Mouse (Mus musculus): ENCODE results near the gene Gsc2. TPM values are rescaled to one million over a fixed set of nuclear protein-coding genes. Genes with fewer than 3 reads are reported as not detected.

The Gsc2 gene
- polyA plus RNA-seq, 1 experiment from 2014 or later = not detected

GRCm38 (mm10) chr16:17929211-17929610 is 14.4 kb upstream of the Gsc2 start:
- 0 out of 2 replicates have a peak, but pooled peaks have one; percentile 14 for ATAC-seq (ENCODE audit: insufficient number of reproducible peaks, low FRiP score, low TSS enrichment, low read depth)
- H3K4me2 ChIP-seq (ENCODE audit: low read depth, severe bottlenecking) = peak overlapping the region; percentile 95; the same call in 1 of the 2 replicates

DNA sequence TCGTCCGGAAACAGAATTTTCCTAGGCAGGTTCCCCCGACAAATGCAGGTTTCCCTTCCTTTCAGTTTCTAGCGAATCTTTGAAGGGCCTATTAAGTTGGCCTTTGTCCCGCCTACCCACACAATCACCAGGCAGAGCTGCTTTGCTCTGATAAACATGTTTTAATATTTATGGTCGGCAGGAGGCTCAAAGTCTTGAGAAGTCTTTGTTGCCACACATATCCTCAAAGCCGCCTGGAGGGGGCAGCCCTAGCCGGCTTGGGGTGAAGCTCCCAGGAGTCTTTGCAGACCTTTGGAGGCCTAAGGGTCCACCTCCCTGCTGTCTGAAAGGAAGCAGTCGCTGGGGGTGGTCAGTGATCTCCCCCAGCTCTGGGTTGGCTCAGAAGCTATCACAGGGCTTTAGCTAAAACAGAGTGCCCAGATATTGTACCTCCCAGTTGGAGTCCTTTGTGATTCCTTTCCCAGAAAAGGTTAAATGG is 13.8 kb upstream of the Gsc2 start:
- H3K4me3 ChIP-seq (ENCODE audit: low read depth, low read length) = peak overlapping the region; percentile 85
- peaks cover 2% of the 10 kb centered on the region; the same call in 1 of the 2 replicates for H3K36me3 ChIP-seq (ENCODE audit: control insufficient read depth, insufficient read depth, low read length)
- ATAC-seq (ENCODE audit: insufficient number of reproducible peaks, low FRiP score, low TSS enrichment, low read depth) (peak; percentile 49), DNase-seq (ENCODE audit: low spot score) (peak; percentile 83)
- H3K27me3 ChIP-seq (ENCODE audit: control insufficient read depth, insufficient read depth, low read length) = no peaks in the 10 kb centered on the region
- H3K9ac ChIP-seq (ENCODE audit: low read length) = peak overlapping the region; percentile 70
- no peaks in the 10 kb centered on the region for H3K9me3 ChIP-seq (ENCODE audit: control insufficient read depth, low read length)
- H3K4me1 ChIP-seq (ENCODE audit: control insufficient read depth, insufficient read depth, low read length) = peaks cover 7% of the 10 kb centered on the region
- WGBS = under 1% methylated on average over 9 of the region's 9 CpGs
- H3K27ac ChIP-seq (replicated peaks; ENCODE audit: low read depth, low read length) = peak overlapping the region; percentile 62; the same call in 1 of the 2 replicates
- H3K4me2 ChIP-seq (ENCODE audit: low read depth, severe bottlenecking) = peak overlapping the region; percentile 95

More at GRCm38 (mm10) chr16:17929211-17929610, 14.4 kb upstream of the Gsc2 start:
- Histone ChIP-seq H3K9me3 (ENCODE audit: control insufficient read depth, low read length) (no peaks in the 10 kb centered on the region), H3K4me3 (ENCODE audit: low read depth, low read length) (no peak overlapping the region), H3K4me1 (ENCODE audit: control insufficient read depth, insufficient read depth, low read length) (peaks cover 7% of the 10 kb centered on the region), H3K27ac (replicated peaks; ENCODE audit: low read depth, low read length) (no peak overlapping the region), H3K36me3 (ENCODE audit: control insufficient read depth, insufficient read depth, low read length) (peaks cover 2% of the 10 kb centered on the region; the same call in 1 of the 2 replicates), H3K27me3 (ENCODE audit: control insufficient read depth, insufficient read depth, low read length) (no peaks in the 10 kb centered on the region), H3K9ac (ENCODE audit: low read length) (0 out of 2 replicates have a peak overlapping the region, but pooled peaks have one; percentile 17)
- no peak for DNase-seq (ENCODE audit: low spot score)
- 28% methylated on average over 2 of the region's 2 CpGs for WGBS

- peaks cover 7% of the 10 kb centered on the region for H3K4me1 ChIP-seq (ENCODE audit: control insufficient read depth, insufficient read depth, low read length)
- DNase-seq (ENCODE audit: low spot score) = peak; percentile 86
- H3K9ac ChIP-seq (ENCODE audit: low read length) = peak within 1 kb of the TSS; percentile 70
- no peaks in the 10 kb centered on the region for H3K27me3 ChIP-seq (ENCODE audit: control insufficient read depth, insufficient read depth, low read length)
- H3K27ac ChIP-seq (replicated peaks; ENCODE audit: low read depth, low read length) = peak within 1 kb of the TSS; percentile 62; the same call in 1 of the 2 replicates
- under 1% methylated on average over 47 of the region's 47 CpGs for WGBS
- H3K9me3 ChIP-seq (ENCODE audit: control insufficient read depth, low read length) = no peaks in the 10 kb centered on the region
- H3K4me2 ChIP-seq (ENCODE audit: low read depth, severe bottlenecking) = peak within 1 kb of the TSS; percentile 95
- peaks cover 5% of the 10 kb centered on the region for H3K36me3 ChIP-seq (ENCODE audit: control insufficient read depth, insufficient read depth, low read length)
- peak; percentile 61 for ATAC-seq (ENCODE audit: insufficient number of reproducible peaks, low FRiP score, low TSS enrichment, low read depth)
- peak within 1 kb of the TSS; percentile 85 for H3K4me3 ChIP-seq (ENCODE audit: low read depth, low read length)
These were observed 13.3 kb upstream of the Gsc2 start, which contains the start of gene Slc25a1 for GRCm38 (mm10) chr16:17928087-17928580. Gene Slc25a1, minus strand, starts transcription at chr16:17928219.

GRCm38 (mm10) chr16:17927351-17928082 is 12.7 kb upstream of the Gsc2 start:
- Histone ChIP-seq H3K4me2 (ENCODE audit: low read depth, severe bottlenecking) (peak overlapping the region; percentile 95), H3K27me3 (ENCODE audit: control insufficient read depth, insufficient read depth, low read length) (no peaks in the 10 kb centered on the region), H3K4me1 (ENCODE audit: control insufficient read depth, insufficient read depth, low read length) (peaks cover 12% of the 10 kb centered on the region), H3K9ac (ENCODE audit: low read length) (peak overlapping the region; percentile 70), H3K36me3 (ENCODE audit: control insufficient read depth, insufficient read depth, low read length) (peaks cover 5% of the 10 kb centered on the region), H3K27ac (replicated peaks; ENCODE audit: low read depth, low read length) (peak overlapping the region; percentile 62; the same call in 1 of the 2 replicates), H3K4me3 (ENCODE audit: low read depth, low read length) (peak overlapping the region; percentile 85), H3K9me3 (ENCODE audit: control insufficient read depth, low read length) (no peaks in the 10 kb centered on the region)
- WGBS = under 1% methylated on average over 72 of the region's 72 CpGs
- peak; percentile 39 for DNase-seq (ENCODE audit: low spot score)
- peak; percentile 64 for ATAC-seq (ENCODE audit: insufficient number of reproducible peaks, low FRiP score, low TSS enrichment, low read depth)

DNA sequence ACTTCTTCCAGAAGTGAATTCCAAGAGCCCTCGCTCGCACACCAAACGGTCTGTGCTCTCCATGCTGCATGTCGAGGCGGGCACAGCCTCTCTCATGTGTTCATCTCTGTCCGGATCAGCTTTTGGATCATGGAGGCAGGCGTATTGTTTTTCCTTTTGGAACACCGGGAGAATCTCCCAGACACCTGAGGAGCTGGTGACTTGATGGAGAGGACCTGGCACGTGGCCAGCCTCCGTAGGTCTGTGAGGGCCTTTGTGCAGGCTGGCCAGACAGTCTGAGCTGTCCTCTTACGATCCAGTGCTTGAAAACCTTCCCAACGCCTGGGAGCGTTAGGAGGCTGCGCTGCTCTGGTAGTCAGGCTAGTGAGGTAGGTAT is 7.3 kb upstream of the Gsc2 start:
- H3K4me2 ChIP-seq (ENCODE audit: low read depth, severe bottlenecking) = peak overlapping the region; percentile 96
- no peaks in the 10 kb centered on the region for H3K9me3 ChIP-seq (ENCODE audit: control insufficient read depth, low read length)
- ATAC-seq (ENCODE audit: insufficient number of reproducible peaks, low FRiP score, low TSS enrichment, low read depth) (0 out of 2 replicates have a peak, but pooled peaks have one; percentile 15), DNase-seq (ENCODE audit: low spot score) (no peak)
- H3K4me1 ChIP-seq (ENCODE audit: control insufficient read depth, insufficient read depth, low read length) = peaks cover 14% of the 10 kb centered on the region
- peak overlapping the region; percentile 86 for H3K4me3 ChIP-seq (ENCODE audit: low read depth, low read length)
- peak overlapping the region; percentile 86 for H3K9ac ChIP-seq (ENCODE audit: low read length)
- peaks cover 5% of the 10 kb centered on the region for H3K36me3 ChIP-seq (ENCODE audit: control insufficient read depth, insufficient read depth, low read length)
- H3K27ac ChIP-seq (replicated peaks; ENCODE audit: low read depth, low read length) = no peak overlapping the region
- under 1% methylated on average over 14 of the region's 14 CpGs for WGBS
- peaks cover 13% of the 10 kb centered on the region for H3K27me3 ChIP-seq (ENCODE audit: control insufficient read depth, insufficient read depth, low read length)

GRCm38 (mm10) chr16:17921325-17922162 is 6.7 kb upstream of the Gsc2 start:
- Histone ChIP-seq H3K27ac (replicated peaks; ENCODE audit: low read depth, low read length) (peak overlapping the region; percentile 38; the same call in 1 of the 2 replicates), H3K9me3 (ENCODE audit: control insufficient read depth, low read length) (no peaks in the 10 kb centered on the region), H3K36me3 (ENCODE audit: control insufficient read depth, insufficient read depth, low read length) (peaks cover 5% of the 10 kb centered on the region), H3K9ac (ENCODE audit: low read length) (peak overlapping the region; percentile 86), H3K4me3 (ENCODE audit: low read depth, low read length) (peak overlapping the region; percentile 86), H3K4me2 (ENCODE audit: low read depth, severe bottlenecking) (peak overlapping the region; percentile 96), H3K4me1 (ENCODE audit: control insufficient read depth, insufficient read depth, low read length) (peaks cover 9% of the 10 kb centered on the region; the same call in 1 of the 2 replicates), H3K27me3 (ENCODE audit: control insufficient read depth, insufficient read depth, low read length) (peaks cover 19% of the 10 kb centered on the region)
- peak; percentile 91 for ATAC-seq (ENCODE audit: insufficient number of reproducible peaks, low FRiP score, low TSS enrichment, low read depth)
- 2% methylated on average over 47 of the region's 47 CpGs for WGBS
- peak; percentile 98 for DNase-seq (ENCODE audit: low spot score)

GRCm38 (mm10) chr16:17920586-17920985 is 5.7 kb upstream of the Gsc2 start:
- no peaks in the 10 kb centered on the region for H3K9me3 ChIP-seq (ENCODE audit: control insufficient read depth, low read length)
- peaks cover 28% of the 10 kb centered on the region for H3K27me3 ChIP-seq (ENCODE audit: control insufficient read depth, insufficient read depth, low read length)
- no peak overlapping the region for H3K4me3 ChIP-seq (ENCODE audit: low read depth, low read length)
- H3K4me2 ChIP-seq (ENCODE audit: low read depth, severe bottlenecking) = peak overlapping the region; percentile 11; the same call in 1 of the 2 replicates
- peaks cover 9% of the 10 kb centered on the region; the same call in 1 of the 2 replicates for H3K4me1 ChIP-seq (ENCODE audit: control insufficient read depth, insufficient read depth, low read length)
- DNase-seq (ENCODE audit: low spot score) (peak; percentile 41), ATAC-seq (ENCODE audit: insufficient number of reproducible peaks, low FRiP score, low TSS enrichment, low read depth) (no peak)
- H3K27ac ChIP-seq (replicated peaks; ENCODE audit: low read depth, low read length) = no peak overlapping the region
- H3K36me3 ChIP-seq (ENCODE audit: control insufficient read depth, insufficient read depth, low read length) = peaks cover 5% of the 10 kb centered on the region
- 8% methylated on average over 20 of the region's 20 CpGs for WGBS
- peak overlapping the region; percentile 53 for H3K9ac ChIP-seq (ENCODE audit: low read length)
